Mouse (Mus musculus): ENCODE data around the gene Elmo1. TPM values are rescaled to one million over a fixed set of nuclear protein-coding genes. Genes with fewer than 3 reads are reported as not detected.

Gene Elmo1
- polyA plus RNA-seq (2012) = not detected in 2 replicates

DNA sequence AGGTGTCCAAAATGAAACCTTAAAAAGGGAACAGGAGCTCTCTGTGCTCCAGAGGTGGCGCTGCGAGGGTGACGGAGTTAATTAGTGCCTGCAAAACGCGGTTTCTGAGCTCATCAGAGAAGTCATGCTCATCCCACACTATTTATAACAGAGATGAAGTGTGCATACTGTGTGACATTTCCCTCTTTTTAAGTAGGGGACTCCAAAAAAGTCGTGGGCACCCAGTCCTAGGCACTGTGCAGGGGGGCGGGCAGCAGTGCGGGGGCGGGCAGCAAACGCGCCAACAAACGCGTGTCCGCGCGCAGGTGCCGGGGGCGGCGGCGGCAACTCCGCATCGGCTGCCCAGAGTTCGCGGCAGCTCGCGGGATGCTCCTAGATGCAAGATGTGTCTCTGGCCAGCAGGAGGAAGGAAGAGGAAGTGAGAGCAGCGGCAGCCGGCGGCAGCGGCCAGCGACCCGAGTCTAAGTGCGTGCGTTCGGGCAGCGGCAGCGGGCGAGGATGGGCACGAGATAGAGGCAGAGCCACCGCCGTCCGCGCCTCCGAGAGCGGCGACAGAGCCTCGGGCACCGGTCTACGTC is at the start of gene Elmo1:
Gene Elmo1, plus strand, starts transcription at position 464 of the 578 bp plus-strand sequence.
- TF ChIP-seq GATA1 (IDR thresholded peaks at IDR 0.05; ENCODE audit: low read length) = no peak

DNA sequence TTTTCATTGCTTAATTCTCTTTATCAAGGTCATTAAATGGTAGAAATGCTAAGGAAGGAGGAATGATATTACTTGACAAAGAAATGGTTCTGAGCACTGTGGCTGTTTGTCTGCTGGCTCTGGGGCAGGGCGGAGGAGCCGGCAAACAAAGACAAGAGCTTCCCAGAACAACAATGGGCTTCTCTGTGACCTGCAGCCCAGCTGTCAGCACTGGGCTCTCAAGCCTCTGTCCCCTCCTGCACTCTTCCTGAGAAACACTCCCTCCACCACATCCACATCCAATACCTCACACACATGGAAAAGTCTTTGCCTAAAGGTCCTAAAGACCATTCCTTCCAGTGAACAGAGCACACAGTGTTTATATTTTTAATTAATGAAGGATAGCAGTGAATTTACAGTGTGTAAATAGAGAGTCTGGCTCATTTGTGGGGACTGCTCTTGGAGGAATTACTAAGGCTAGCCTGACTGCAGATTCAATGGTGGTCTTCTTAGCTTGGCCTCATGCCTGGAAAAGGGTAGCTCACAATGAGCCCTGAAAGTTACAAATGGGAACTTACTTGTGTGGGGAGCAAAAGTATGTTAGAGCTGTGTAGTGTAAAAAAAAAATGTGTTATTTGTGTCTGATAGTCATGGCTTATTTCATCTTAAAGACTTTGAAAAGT is 49.1 kb upstream of the Elmo1 start:
- no peak for TF ChIP-seq GATA1 (IDR thresholded peaks at IDR 0.05; ENCODE audit: low read length)

DNA sequence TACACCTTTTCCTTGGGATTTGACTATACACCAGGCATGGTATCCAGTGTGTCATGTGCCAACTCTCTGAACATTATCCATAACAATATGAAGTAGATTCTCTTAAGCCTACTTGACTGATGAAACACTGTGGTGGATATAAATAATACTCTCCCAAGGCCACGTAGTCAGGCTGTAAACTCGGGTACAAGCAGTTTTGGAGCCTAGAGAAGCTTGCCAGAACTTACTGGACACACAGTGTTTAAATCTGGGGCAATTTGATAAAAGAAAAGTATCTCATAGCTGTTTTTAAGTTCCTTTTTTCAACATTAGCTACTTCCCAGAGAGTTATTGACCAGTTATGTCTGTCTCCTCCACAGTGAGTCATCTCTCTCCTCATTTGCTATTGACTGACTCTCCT is 47.5 kb upstream of the Elmo1 start:
- no peak for TF ChIP-seq GATA1 (IDR thresholded peaks at IDR 0.05; ENCODE audit: low read length)

DNA sequence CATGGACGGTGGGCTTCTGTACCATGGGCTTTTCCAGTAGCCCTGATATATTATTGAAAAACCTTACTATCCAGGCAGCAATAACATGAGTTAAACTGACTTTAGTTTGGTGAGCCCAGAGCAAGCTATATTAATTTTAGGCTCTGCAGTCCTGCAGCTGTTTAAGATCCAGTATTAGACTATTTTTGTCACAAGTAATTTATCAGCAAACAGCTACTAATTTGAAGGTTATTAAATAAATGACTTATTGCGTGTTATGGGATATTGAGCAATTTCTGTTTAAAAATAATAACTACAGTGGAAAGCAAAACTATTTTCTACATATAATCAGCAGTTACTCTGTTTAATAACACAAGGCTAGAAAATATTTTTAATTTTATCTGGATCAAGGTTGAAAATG is 45.0 kb upstream of the Elmo1 start:
- TF ChIP-seq GATA1 (IDR thresholded peaks at IDR 0.05; ENCODE audit: low read length) = no peak

DNA sequence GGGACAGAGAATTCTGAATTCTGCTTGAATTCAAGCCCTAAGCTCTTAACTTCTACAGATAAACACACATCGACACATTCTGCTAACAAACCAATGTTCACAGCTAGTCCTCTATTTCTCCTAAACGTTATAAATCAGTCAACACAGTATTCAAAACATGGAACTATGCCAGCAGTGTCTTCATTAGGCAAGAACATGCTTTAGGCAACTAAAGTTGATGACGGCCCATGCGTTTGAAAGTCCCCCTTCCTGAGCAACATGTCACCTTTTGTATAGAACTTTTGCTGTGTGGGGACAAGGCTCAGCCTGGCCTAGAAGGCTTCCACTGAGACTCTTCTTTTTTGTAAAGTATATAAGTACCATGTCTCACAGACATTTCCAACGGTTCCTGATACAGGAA is 44.6 kb upstream of the Elmo1 start:
- no peak for TF ChIP-seq GATA1 (IDR thresholded peaks at IDR 0.05; ENCODE audit: low read length)

DNA sequence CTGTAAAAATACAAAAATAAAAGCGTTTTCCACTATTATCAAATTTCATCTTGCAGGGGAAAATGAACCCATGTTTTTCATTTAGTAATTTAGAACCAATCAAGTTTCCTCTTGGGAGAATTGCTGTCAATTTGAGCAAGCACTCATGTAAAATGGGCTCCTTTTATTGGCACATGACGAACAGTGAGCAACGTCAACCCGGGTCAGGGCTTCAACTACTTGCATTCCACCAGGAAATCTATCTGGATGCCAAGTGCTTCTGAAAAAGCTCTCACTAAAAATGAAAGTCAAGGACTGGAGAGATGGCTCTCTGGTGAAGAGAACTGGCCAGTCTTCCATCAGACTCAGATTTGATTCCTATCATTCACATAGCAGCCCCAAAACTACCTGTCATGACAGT is 44.0 kb upstream of the Elmo1 start:
- no peak for TF ChIP-seq GATA1 (IDR thresholded peaks at IDR 0.05; ENCODE audit: low read length)

DNA sequence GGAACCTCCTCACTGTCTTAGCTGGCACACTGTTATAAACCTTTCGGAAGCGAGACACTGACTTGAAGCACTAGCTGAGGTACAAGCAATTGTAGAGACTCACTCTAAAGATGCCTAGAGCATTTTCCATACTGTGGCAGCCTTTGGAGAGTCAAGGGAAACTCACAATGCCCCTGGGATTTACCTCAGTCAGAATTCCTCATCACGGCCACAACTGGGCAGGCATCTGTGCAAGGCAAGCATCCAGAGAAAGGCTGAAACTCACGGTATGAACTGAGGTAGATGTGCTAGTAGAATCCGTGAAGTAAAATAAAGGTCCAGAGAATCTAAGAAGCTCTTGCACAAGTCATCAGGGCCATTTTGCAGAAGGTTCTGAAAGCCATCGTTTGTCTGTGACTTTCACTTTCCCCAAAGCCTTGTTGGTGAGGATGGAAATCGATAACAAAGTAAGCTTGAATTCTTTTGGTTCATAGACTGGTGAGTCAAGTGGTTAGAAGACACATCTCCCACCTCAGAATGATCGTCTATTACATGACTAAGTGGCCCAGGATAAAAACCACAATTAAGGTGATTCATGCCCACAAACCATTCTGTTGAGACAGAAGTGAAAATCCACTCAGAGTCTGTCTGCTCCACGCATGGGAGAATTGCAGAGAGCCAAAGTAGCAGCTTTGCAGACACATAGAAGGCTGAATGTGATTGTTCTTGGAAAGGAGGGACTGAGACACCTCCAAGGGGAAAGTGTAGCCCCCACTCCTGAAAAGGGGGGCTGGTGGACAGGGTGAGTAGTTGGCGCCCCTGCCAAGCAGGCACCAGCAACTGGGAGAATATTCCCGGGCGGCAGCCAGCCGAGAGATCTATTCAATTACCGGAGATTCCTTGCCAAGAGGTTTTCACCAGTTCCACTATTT is 42.2 kb upstream of the Elmo1 start:
- TF ChIP-seq GATA1 (IDR thresholded peaks at IDR 0.05; ENCODE audit: low read length) = no peak

DNA sequence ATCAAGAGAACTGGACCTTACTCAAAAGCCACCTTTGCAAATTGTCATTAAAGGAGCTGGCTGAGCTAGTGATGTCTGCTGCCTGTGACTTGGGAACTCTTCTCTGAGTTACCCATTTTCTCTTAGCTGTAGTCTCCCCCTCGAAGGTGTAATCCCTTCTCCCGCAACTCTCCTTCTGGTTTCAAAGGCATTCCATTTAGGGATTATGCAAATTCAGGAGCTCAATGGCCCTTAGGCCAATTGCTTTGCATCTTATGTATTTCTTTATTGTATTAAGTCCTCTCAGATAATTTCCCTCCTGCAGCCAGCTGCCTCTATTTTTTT is 41.6 kb upstream of the Elmo1 start:
- no peak for TF ChIP-seq GATA1 (IDR thresholded peaks at IDR 0.05; ENCODE audit: low read length)

DNA sequence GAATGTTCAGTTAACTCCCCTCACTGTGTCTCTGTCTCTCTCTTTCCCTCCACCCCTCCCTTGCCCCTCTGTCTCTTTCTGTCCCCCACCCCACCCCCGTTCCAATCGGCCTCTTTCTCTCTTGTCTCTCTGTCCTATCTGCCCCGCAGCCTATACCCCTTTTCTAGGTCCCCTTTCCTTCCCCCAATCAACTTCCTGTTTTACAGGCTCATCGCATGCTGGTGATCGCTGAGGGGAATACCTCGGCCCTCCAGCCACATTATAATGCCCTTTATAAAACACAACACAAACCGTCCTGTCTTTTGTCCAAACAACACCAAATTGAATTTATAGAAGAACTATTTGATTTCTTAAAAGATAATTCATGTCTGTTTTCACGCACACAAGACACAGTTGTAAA is 40.7 kb upstream of the Elmo1 start:
- TF ChIP-seq GATA1 (IDR thresholded peaks at IDR 0.05; ENCODE audit: low read length) = no peak

DNA sequence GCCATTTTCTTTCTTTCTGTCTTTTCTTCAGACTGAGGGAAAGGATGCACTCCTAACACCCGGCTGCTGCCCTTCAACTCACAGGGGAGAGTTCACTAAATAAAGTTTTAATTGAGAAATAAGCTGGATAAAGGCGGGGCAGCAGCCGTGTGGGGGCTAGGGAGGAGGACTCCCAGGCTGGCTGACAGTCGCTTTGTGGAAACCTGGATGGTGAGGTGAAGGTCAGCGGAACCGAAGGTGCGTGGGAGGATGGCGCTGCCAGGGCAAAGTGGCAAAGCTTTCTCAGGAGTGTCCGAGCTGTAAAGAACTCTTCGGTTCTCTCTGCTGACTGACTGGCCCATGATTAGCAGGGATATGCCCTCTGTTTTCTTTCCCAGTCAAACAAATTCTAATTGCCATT is 40.2 kb upstream of the Elmo1 start:
- TF ChIP-seq GATA1 (IDR thresholded peaks at IDR 0.05; ENCODE audit: low read length) = no peak

DNA sequence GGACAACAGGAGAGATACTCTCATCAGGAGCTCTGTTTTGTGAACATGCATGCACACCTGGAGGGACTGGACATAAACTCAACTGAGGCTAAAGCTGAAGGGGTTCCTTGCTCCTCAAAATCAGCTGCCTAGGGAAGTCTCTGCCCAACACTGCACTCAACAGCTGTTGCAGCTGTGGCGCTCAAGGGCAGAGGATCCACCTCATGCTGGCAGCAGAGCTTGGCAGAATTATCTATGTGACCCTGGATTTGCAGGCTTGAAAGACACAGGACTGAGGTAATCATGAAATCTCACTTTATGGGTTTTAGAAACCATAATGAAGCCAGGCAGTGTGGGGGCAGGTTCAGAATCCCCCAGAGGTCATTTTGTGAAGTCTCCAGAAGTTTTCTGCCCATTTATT is 32.5 kb upstream of the Elmo1 start:
- no peak for TF ChIP-seq GATA1 (IDR thresholded peaks at IDR 0.05; ENCODE audit: low read length)

DNA sequence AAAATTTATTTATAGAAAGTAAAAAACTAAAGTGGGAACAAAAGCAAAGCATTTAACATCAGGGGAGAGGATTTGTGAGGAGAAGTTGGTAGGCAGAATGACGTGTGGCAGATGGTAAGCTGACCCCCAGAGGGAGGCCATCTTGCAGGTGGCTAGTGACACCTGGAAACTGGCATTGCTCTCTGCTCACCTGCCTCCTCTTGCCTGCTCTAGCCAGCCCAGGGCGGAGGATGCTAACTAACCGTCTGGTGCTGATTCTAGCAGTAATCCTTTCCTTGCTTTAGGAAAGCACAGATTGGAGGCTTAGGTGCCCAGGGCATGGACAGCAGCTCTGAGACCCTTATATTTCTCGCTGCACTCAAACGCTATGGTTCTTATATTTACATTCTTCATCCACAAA is 29.4 kb upstream of the Elmo1 start:
- TF ChIP-seq GATA1 (IDR thresholded peaks at IDR 0.05; ENCODE audit: low read length) = no peak

DNA sequence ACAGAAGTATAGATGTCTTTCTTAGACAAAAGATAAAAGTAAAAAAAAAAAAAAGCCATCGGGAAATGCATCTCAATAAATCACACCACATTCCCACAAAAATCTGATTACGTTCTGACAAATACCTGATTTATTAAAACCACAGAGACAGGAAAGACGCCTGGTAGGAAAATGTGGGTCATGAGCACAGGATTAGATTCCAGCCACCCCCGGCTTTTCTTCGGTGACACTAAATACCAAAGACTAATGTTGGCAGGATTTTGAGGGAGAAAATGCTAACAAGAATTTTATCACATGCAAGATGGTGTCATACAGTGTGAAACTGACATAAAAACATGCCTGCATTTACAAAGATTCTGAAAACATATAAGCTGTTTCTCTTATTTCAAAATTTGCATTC is 27.1 kb upstream of the Elmo1 start:
- no peak for TF ChIP-seq GATA1 (IDR thresholded peaks at IDR 0.05; ENCODE audit: low read length)

DNA sequence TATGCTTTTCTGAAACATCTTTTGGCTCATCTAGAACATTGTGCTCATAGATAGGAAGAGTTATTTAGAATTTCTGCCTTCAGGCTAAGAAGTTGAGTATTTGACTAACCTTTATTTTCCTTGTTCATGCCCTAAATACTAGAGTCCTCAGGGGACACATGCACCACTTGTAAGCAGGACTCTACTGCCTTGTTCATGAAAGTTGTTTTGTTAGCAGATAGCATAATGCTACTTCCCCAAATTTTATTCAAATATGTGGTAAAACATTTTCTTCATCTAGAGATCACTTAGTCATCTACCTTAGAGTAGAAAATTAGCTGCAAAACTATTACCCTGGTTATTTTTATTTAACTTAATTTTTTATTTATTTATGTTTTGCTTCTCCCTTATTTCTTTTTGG is 18.4 kb upstream of the Elmo1 start:
- no peak for TF ChIP-seq GATA1 (IDR thresholded peaks at IDR 0.05; ENCODE audit: low read length)

DNA sequence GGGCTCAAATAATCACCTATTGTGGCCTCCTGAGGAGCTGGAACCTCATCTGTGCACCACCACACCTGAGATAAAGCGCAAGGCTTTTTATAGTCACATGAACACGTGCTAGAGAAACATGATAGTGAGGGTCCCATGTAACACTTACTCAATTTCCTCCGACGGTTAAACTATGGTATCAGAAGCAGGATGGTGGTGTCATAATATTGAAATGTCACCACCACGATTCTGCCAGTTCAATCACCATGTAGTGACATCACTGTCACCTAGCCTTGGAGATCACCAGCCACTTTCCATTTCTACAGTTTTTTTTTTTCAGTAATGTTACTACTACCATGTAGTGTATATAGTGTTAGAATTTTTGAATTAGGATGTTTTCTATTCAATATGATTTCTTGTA is 17.4 kb upstream of the Elmo1 start:
- TF ChIP-seq GATA1 (IDR thresholded peaks at IDR 0.05; ENCODE audit: low read length) = no peak

DNA sequence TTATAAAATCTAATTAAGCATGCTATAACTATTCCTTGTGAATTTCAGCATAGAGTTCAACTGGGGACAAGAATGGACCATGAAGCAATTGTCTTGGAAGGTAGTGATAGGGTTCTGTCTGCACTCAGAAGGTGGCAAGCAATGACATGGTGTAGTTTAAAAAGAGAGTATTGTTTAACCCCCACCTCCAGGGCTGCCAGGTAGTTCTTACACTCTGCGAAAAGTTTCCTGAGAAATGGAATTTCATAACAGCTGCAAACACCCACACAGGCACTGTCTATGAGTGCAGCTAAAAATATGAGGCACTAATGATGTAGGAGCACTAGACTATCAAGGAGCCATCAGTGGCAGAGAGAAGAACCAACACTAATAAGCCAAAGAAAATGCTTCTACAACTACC is 13.9 kb upstream of the Elmo1 start:
- no peak for TF ChIP-seq GATA1 (IDR thresholded peaks at IDR 0.05; ENCODE audit: low read length)

DNA sequence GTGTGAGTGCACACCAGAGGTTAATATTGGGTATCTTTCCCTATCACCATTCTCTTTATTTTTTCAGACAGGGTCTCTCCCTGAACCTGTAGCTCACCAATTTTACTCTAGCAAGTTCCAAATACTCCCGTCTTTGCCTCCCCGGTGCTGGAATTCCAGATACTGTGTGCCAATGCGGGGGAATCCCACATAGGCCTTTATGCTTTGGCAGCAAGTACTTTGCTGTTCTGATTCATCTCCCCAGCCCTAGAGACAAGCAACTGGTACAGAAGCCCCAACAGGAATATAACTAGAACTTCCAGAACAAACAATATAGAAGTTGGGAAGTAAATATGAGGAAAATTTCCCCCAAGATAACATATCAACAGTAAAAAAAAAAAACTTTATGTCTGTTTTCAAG is 13.2 kb upstream of the Elmo1 start:
- TF ChIP-seq GATA1 (IDR thresholded peaks at IDR 0.05; ENCODE audit: low read length) = no peak
